Mouse (Mus musculus) mouse embryonic stem cell (cell line): ENCODE data around the gene Fam117a.

Source experiments
- in situ Hi-C, 2 experiments: fragments of 300-500 bp; cut with MboI; formaldehyde crosslinking; loops; 1 replicate in 1 of 2; 3 replicates in 1 of 2; pipeline ENCODE4 v1.14.3; 2019 to 2020; ENCODE audit warnings: low sequenced_read_pairs in 2 of 2, low pct_unique_long_range_greater_than_20kb in 1 of 2, mixed read lengths in 1 of 2; ENCODE audit not compliant: unreplicated experiment in 1 of 2

The Fam117a gene

DNA sequence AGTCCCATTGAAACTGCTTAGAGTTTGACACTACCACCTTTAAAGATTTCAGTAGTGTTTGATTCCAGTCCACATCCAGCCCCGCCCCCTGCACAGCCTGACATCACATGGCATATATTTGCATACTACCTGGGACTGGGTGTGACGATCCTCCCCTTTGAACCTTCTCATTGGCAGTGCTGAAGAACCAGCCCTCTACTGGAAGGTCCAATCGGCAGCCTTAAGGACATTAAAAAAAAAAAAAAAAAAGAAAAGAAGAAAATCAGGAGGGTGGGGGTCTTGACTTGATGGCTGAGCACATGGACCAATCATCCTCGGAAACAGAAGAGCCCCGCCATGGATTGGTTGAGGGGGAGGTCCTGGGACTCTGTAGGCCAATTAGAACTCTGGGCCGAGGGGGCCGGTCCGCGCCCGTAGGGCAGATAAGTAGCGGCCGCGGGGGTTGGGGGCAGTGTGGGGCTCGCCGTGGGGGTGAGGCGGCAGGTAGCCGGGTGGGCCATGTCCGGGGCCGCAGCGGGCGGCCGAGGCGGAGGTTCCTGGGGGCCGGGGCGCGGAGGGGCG, at the start of gene Fam117a:
Fam117a (plus strand) TSS at position 451 of the 561 bp plus-strand sequence.
- in situ Hi-C loops = no loop called here

DNA sequence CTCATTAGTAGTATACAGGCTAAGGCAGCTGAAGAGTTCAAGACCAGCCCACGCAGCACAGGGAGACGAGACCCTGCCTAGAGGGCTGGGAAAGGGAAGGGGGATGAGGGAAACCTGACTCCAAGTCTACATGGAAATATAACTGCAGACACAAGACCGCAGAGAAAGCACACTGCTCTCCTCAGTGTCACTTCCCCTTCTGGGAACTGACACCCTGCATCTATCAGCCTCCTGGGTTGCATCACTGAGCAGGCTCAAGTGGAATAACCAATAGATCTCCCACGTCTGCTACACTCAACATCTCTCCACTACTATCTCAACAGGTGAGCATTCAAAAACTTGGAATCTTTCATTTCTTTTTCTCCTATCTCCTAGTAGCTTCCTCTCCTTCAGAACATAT, 44.8 kb upstream of the Fam117a start:
- in situ Hi-C loops = no loop called here

DNA sequence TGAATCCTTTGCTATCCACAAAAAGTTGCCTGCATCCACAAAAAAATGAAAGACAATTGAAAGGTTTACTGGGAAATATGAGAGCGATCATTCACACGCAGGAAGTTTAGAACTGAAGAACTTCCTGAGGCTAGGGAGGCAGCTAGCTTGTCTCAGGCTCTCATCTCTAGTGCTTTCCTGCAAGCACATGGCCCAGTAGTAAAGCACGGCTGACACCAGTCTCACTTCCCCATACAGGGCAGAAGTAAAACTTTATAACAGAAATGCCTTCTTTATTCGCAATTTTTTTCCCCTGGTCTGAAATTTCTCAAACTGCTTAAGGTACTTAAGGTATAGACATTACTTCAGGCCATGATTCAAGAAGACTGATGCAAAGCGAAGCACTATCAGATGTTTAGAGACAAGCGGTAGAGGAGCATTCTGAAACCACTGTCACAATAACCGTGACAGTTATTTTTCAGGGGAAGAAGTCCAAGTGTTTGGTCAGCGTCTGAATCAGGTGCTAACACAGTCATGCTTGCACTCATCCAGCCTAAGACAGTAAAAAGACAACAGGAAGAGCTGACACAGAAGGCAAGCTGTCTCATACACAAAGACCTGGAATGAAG, 43.7 kb upstream of the Fam117a start:
- in situ Hi-C loops = no loop called here

DNA sequence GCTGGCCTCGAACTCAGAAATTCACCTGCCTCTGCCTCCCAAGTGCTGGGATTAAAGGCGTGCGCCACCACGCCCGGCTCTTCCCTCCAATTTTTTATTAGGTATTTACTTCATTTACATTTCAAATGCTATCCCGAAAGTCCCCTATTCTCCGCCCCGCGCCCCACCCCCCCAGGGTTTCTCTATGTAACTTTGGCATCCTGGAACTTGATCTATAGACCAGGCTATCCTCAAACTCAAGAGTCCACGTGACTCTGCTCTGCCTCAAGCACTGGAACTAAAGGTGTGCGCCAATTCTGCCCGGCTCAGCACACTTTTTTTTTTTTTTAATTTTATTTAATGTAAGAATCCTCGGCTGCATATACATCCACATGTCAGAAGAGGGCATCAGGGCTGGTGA, 41.1 kb upstream of the Fam117a start:
- in situ Hi-C loops = no loop called here

DNA sequence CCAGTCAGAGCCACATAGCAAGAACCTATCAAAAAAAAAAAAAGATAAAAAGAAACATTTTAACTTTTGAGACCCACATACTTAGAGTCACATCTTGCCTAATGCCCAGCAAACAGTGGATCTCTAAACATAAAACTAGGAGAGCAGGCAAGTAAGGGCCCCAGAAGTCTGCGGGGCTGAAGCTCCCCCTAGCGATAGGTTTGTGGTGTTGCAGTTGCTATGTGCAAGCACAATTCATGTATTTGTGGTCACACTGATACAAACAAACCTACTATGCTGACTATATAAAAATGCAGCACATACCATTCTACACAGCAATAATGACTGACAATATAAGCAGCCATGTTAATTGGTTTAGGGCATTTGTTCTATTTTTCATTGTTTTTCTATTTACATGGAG, 38.7 kb upstream of the Fam117a start:
- in situ Hi-C loops = no loop called here

DNA sequence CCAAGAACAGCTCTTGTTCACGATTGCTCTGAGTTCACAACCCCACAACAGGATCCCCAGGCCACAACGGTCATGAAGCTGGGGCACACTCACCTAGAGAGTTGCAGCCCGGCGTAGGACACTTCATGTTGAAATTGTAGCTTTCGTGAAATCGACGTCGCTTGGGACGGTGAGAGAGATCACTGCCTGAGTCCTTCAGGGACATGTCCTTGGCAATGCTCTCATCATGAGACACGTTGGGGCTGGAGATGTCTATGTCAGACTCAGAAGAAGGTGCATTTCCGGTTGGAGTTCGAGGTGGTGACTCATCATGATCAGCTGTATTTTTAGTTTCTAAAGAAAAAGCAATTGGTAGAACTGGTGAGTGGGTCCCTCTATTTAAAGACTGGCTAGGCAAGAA, 36.9 kb upstream of the Fam117a start:
- in situ Hi-C loops = no loop called here

DNA sequence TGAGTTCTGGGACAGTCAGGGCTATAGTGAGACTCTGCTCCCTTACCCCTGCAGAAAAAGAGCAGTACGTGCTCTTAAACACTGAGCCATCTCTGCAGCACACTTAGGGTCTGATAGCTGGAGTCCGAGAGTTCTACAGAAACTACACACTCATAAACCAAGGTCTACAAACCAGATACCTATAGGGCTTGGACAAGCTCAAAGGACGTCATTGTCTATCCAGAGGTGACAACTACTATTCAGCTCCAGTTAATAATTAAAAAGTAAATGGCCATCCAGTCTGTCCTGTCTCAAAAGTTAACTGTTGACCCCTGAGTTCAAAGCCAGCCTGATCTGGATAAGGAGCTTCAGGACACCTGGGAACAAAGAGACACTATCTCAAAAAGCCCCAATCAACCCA, 35.0 kb upstream of the Fam117a start:
- in situ Hi-C loops = no loop called here

DNA sequence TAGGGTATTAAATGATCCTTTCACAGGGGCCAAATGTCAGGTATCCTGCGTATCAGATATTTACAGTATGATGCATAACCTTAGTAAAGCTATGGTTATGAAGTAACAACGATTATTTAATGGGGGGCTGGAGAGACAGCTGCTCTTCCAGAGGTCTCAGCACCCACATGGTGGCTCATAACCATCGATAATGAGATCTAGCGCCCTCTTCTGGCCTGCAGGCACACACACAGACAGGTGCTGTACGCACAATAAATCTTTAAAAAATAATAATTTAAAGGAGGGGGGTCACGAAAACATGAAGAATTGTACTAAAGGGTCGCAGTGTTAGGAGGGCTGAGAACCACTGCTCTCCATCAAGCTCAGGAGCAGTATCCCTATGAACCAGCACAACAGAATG, 31.2 kb upstream of the Fam117a start:
- in situ Hi-C loops = no loop called here

DNA sequence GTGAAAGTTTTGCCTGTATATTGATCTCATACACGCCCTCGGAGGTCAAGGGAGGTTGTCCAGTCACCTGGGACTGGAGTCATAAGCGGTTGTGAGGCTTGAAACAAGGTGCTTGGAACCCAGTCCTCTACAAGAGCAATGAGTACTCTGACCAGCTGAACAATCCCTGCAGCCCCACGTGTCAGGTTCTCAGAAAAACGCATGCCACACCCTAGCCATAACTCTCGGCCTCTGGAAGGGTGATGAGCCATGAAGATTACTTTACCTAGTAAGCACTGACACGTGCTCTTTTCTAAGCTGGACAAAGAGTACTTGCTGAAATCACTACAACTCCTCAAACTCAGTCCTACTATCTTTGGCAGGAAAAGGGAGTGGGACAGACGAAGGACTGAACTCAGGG, 29.3 kb upstream of the Fam117a start:
- in situ Hi-C loops = no loop called here

DNA sequence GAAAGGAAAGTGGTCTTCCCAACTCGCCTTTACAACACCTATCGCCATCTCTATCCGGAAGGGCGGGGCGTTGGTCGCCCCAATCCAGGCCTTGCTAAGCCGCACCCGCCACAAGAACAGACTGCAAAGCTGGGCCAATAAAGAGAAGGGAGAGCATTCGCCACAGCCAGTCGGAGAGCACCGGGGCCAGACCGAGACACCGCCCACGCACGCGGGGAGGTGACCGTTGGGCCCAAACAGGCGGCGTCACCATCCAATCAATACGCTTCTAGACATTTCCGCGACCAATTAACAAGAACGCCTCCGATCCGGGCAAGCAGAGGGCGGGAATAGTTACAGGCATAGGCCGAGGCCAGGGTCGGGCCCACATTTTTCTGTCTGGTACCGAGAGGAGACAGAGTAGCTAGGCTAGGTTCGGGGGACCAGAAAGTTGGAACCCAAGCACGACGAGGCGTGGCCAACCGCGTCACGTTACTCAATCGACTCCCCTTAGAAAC, 27.3 kb upstream of the Fam117a start:
- in situ Hi-C loops = no loop called here

DNA sequence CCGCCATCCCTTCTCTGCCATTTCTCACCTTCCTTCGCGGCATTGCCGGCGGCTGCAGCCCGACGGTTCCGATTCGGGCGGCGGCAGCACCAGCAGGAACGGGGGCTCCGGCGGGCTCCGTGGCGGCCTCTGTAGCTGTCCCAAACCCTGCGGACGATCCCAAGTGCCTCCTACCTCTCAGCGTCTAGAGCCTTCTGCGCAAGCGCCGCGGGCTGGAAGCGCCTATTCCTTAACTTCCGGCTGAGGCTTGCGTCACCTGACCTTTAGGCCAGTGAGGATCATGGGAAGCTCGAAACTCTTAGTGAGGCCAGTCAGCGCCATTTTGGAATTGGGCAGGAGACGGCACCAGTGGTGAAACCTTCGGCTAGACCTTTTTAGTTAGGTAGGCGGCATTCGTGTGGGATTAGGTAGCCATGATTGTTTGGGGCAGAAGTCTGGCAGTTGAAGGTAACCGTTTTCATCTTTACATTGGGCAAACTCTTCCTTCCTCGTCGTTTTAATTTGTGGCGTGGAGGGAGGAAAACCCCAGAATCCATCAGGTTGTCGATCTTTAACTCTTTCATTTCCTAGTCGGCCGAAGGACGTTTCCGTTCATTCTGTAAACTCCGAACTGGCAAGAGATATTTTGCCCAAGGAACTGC, 26.7 kb upstream of the Fam117a start, which contains the start of gene Kat7:
Kat7 (minus strand) TSS at position 240 of the 641 bp plus-strand sequence.
- in situ Hi-C loops = no loop called here

DNA sequence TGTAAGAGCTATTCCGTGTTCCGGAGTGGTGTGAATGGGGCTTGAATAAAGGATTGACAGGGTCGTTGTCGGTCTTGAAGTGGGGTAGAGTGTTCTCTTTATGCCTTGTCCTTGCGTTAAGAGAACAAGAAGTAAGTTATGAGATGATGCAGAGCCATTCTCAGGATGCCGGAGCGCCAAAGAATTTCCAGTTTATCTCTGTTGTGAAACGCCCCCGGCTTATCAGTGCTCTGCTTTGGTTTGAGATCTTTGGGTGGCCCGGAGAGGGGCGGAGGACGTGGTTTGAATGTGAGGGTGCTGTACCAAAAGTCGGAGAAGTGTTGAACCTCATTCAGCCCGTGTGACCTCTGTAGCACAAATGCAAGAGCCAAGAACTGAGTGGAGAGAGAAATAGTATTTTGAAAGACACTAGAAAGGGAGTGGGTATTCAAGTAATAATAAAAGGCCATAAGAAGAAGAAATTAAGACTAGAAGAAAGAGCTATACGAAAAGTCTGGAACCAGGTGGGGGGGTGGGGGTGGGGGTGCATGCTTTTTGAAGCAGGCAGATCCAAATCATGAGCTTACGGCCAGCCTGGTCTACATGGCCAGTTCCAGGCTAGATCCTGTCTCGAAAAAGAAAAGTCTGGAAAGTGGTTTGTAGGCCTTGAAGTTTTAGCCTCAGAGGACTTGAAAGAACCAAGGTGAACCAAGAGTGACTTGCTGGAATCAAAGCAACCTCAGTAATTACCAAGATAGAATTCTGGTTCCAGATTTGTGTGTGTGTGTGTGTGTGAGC, 26.0 kb upstream of the Fam117a start:
- in situ Hi-C loops = no loop called here

DNA sequence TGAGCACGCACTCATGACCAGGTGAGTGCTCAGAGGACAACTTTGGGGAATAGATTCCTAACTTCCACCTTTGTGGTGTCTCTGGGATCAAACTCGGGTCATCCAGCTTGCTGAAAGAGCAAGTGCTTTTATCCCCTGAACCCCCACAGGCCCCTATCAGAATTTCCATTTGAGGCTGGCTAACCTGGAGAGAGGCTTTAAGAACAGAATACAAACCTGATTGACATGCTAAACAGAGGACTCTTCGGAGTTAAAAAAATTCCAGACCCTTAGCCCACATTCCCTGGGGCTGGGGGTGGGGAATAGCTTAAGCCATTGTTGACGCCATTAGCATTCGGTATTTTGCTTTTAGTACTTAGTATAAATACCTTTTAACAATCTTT, 25.4 kb upstream of the Fam117a start:
- in situ Hi-C loops = no loop called here

DNA sequence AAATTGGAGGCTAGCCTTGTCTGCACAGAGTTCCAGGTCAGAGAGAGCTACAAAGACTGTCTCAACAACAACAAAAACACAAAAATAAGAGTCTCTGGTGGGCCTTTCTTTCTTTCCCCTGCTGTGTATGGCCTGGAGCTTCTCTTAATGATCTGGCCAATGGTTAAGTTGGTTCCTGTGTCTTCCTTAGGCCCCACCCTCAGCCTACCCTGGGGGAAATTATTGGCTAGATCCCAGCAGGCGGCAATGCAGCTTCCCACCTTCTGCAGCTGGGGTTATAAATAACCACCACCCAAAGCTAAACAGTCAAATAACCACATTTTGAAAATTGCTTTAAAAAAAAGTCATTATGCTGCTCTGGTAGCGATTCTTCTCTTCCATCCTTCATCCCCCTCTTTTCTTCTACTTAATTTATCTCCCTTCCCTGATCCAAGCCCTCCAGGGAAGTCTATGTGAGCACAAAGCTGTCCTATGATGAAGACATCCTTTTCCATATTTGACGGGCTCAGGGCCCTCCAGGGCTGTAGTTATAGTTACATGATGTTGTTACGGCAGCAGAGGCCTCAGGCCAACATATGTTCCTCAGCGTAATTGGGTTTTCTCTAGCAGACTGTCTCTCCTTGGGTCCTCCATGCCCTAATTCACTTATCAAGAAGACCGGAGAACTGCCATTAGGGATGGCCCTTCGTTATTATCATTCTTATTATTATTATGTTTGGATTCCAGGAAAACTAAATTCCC, 21.4 kb upstream of the Fam117a start:
- in situ Hi-C loops = no loop called here

DNA sequence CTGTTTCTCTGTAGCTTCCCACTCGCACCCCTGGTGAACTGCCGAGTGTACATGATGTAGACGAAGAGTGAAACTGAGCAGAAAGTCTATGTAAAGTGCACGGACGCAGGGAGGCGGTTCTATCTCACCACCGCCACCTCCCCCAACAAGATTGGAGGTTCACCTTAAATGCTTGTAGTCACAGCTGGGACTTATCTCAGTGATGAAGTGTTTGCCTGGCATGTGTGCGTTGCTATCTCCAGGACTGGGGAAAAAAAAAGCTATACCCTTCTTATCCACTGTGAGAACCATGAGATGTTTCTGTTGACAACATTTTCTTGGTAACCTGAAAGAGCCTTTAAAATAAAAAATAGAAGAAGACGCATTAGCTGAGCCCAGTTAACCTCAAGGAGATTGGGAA, 18.7 kb upstream of the Fam117a start:
- in situ Hi-C loops = no loop called here

DNA sequence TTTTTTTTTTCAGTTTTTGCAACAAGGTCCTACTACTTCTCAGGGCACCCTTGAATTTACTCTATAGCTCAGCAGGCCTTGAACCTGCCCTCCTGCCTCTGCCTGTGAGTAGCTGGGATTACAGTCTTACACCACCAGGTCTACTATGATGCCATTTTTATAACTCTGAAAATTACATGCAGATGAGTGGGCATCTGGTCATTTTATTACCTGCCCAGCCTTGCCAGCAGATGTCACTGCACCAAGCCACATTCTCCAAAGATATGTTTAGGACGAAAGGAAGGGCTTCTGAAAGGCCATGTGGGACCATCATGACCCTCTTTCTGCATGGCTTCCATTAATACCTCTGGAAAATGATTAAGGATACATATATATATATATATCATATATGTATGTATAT, 17.3 kb upstream of the Fam117a start:
- in situ Hi-C loops = no loop called here

DNA sequence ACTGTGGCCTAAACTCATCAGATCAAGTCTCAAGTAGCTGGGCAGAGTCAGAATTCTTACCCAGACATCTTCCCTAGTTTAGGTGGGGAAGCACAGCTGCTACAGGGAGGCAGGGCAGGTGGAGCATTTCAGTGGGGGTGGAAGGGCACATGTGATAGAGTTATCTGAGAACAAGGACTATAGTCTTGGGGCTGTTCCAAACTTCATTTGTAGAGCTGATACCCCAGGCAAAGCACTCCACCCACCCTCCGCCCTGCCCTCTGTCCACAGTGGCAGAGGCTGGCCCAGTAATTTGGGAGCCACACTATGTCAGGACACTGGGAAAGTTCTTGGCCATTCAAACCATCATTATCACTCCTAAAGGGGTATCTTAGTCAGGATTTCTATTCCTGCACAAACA, 16.8 kb upstream of the Fam117a start:
- in situ Hi-C loops = no loop called here

DNA sequence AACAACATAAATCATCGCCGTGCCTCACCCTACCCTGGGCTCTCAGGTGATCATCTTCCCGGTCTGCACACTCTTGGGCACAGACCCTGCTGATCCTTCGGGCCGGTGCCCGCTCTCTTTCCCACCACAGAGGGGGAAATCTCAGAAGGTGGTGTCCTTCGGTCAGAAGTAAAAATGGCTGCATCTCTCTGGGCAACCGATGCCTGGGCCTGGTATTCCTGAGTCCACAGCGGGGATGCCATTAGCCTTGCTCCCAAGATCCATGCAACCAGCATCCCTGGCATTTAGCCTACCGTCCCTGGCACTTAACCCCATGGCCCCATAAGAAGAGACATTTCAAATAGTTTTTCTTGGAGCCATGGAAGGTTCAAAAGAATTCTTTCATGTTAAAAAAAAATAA, 12.6 kb upstream of the Fam117a start:
- in situ Hi-C loops = no loop called here

DNA sequence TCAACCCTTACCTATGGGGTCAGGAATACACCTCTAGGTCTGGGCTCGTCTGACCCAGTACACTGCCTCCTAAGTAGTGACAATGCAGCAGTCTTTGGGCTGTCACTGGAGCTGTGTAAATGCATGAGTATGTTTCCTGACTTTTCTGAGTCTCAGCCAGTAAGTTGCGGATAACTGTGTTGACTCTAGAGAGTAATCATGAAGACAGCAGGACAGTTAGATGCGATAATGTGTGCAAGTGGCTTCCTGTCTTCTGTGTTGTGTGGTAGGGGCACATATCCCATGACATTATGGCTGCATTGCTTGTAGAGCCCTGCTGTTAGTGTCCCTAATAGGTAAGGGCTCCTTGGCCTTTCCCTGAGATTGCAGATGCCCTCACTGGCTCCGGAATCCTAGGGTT, 11.0 kb upstream of the Fam117a start:
- in situ Hi-C loops = no loop called here
